In genomic region chr6:128272754-128273153, GRCm38 (mm10) we compare ENCODE assay signal across 17 mouse cellular contexts. TPM values are rescaled to one million over a fixed set of nuclear protein-coding genes. Genes with fewer than 3 reads are reported as not detected.
DNase-seq lines count a peak whose midpoint lies in the region; ATAC-seq and TF ChIP-seq lines count a peak whose summit lies in the region.
"Had no signal": no experiment of that assay in that cellular context is flagged by ENCODE, and none has a peak within 500 bp of the region (broad histone marks: within the 10 kb centered on the region; RNA-seq: fewer than 3 reads in every experiment).

No protein-coding gene starts in this region.

- no peak overlapping the region for H3ac ChIP-seq in myocyte (ENCODE audit: control insufficient read depth, insufficient read length)

- ATAC-seq in cerebellum, adult (ENCODE audit: insufficient number of reproducible peaks, low FRiP score, low TSS enrichment): peak; percentile 60; the same call in 1 of the 2 replicates
- ATAC-seq: forebrain, embryonic 13.5 days; forebrain, embryonic 15.5 days; forebrain, postnatal 0 days had no signal

- peaks cover 41% of the 10 kb centered on the region for H3K79me2 ChIP-seq in myocyte (ENCODE audit: control insufficient read depth, insufficient read depth)

- TF ChIP-seq POLR2A in myocyte (IDR thresholded peaks at IDR 0.05; ENCODE audit: insufficient read length, low read depth): peak; percentile 29

- no peak overlapping the region for H3K4me3 ChIP-seq in myocyte
- H3K4me3 ChIP-seq: embryonic facial prominence, embryonic 10.5 days; embryonic facial prominence, embryonic 12.5 days; forebrain, embryonic 13.5 days; forebrain, embryonic 15.5 days had no signal

- H3K36me3 ChIP-seq in myocyte (ENCODE audit: control insufficient read depth, insufficient read depth): peaks cover 26% of the 10 kb centered on the region
- H3K36me3 ChIP-seq: embryonic facial prominence, embryonic 10.5 days; embryonic facial prominence, embryonic 12.5 days; forebrain, embryonic 15.5 days had no signal

- H3K27me3 ChIP-seq in myocyte (ENCODE audit: control insufficient read depth, insufficient read depth, insufficient read length): no peaks in the 10 kb centered on the region
- H3K27me3 ChIP-seq: embryonic facial prominence, embryonic 12.5 days; forebrain, embryonic 13.5 days; forebrain, embryonic 15.5 days had no signal

- no peak for DNase-seq in cerebellum, adult 8-10 months
- DNase-seq in cerebellum, adult 9-10 months: peak; percentile 36
- no peak for DNase-seq in cerebellum, postnatal 10 days
- DNase-seq in cerebellum, postnatal 36 days: peak; percentile 31 to 37
- DNase-seq in cerebellum, postnatal 14 days: no peak
- DNase-seq in urinary bladder, adult 2 months (ENCODE audit: low spot score): no peak
- DNase-seq: adrenal gland, adult 2 months; adrenal gland, postnatal 10 days; adrenal gland, postnatal 25 days; cerebellum, adult 11 months; forebrain, postnatal 0 days had no signal

- H3K4me2 ChIP-seq in myocyte (ENCODE audit: low read depth): no peak overlapping the region
- H3K4me2 ChIP-seq: embryonic facial prominence, embryonic 12.5 days; forebrain, embryonic 13.5 days; forebrain, embryonic 15.5 days had no signal

TF ChIP-seq in myocyte, 11 proteins besides CTCF, POLR2A, EP300 and RAD21:
- no peak for TF ChIP-seq MAX (IDR thresholded peaks at IDR 0.05; ENCODE audit: low read depth)
- no peak for TF ChIP-seq REST (IDR thresholded peaks at IDR 0.05; ENCODE audit: insufficient read depth, insufficient read length)
- TF ChIP-seq SRF (IDR thresholded peaks at IDR 0.05; ENCODE audit: control insufficient read depth, insufficient read length, low read depth): no peak
- TF ChIP-seq TCF3 (IDR thresholded peaks at IDR 0.05; ENCODE audit: insufficient read length, low read depth): no peak
- no peak for TF ChIP-seq MYOD1 (IDR thresholded peaks at IDR 0.05; ENCODE audit: control insufficient read depth in 1 of 3, insufficient read length in 2 of 3, low read depth in 2 of 3)
- TF ChIP-seq USF1 (IDR thresholded peaks at IDR 0.05; ENCODE audit: low read depth): no peak
- TF ChIP-seq TCF12 (IDR thresholded peaks at IDR 0.05; ENCODE audit: insufficient read depth, poor library complexity, severe bottlenecking): no peak
- no peak for TF ChIP-seq POLR2AphosphoS2 (IDR thresholded peaks at IDR 0.05; ENCODE audit: insufficient read length, low read depth)
- no peak for TF ChIP-seq CEBPB (IDR thresholded peaks at IDR 0.05; ENCODE audit: insufficient read depth, poor library complexity, severe bottlenecking)
- no peak for TF ChIP-seq MYOG (IDR thresholded peaks at IDR 0.05; ENCODE audit: control insufficient read depth in 1 of 3, insufficient read depth in 1 of 3, insufficient read length in 2 of 3, low read depth in 2 of 3)
- TF ChIP-seq E2F4 (IDR thresholded peaks at IDR 0.05; ENCODE audit: insufficient read depth): no peak

RNA-seq across cellular contexts. Expression of gene Tead4, which starts 27.9 kb away (rescaled TPM):
- 70.9 TPM for polyA plus RNA-seq in myocyte (2012; fragmentation: generic; extraction: Trizol)
- 0.50 and 0.75 TPM in 2 replicates for polyA plus RNA-seq in urinary bladder, adult 2 months (2012; rRNA removed)

Comparison
In these comparisons a context has a peak if more than half of its experiments do, and no peak if none do; other contexts are left out.
1. DNase-seq: peak in cerebellum, adult 9-10 months (single experiment) and cerebellum, postnatal 36 days (2 of 2); none in cerebellum, adult 8-10 months (single experiment), cerebellum, postnatal 10 days (0 of 2), cerebellum, postnatal 14 days (0 of 2) and urinary bladder, adult 2 months (single experiment).
2. RNA of gene Tead4, which starts 27.9 kb away (polyA plus RNA-seq): 70.9 TPM in myocyte (single experiment); 0.50 to 0.75 TPM in urinary bladder, adult 2 months; every median in the first group is over 10 times any median in the second.